Mouse (Mus musculus) splenic B cell, adult 2 months (primary cell): ENCODE data around the gene Zup1.

ENCODE experiments used
- DNase-seq: peaks from one replicate; pipeline ENCODE4 v3.0.0-alpha.2; 2011; ENCODE audit warnings: low read depth, low spot score
- H3K27me3 ChIP-seq: 2 replicates; pipeline ENCODE4 v1.6.1; 2012; ENCODE audit warnings: mild to moderate bottlenecking, low read length, moderate library complexity, mixed read lengths; ENCODE audit not compliant: control insufficient read depth, poor library complexity, insufficient read depth, severe bottlenecking
- H3K36me3 ChIP-seq: 2 replicates; pipeline ENCODE4 v1.6.1; 2012; ENCODE audit warnings: mild to moderate bottlenecking, low read length, moderate library complexity, mixed read lengths; ENCODE audit not compliant: control insufficient read depth, poor library complexity, insufficient read depth, severe bottlenecking

Zup1 gene

GRCm38 (mm10) chr10:33870441-33870840 lies 80.6 kb downstream of the Zup1 start:
- DNase-seq = no peak
- Histone ChIP-seq H3K27me3 (no peaks in the 10 kb centered on the region), H3K36me3 (no peaks in the 10 kb centered on the region)
